Mouse (Mus musculus) spleen, adult 10 weeks (tissue): ENCODE results near the gene Gm17174. TPM values are rescaled to one million over a fixed set of nuclear protein-coding genes. Genes with fewer than 3 reads are reported as not detected.

Source experiments
- polyA plus RNA-seq: library from polyadenylated mRNA; stranded (reverse); fragments of 350-450 nt; fragmentation: Illumina TruSeq; extraction: RNeasy Lipid Tissue Mini Kit (QIAGEN cat#74804); gene quantifications from one replicate; pipeline ENCODE4 v1.2.3, GENCODE M21; 2015; ENCODE audit warnings: low replicate concordance; ENCODE audit not compliant: insufficient read depth

Gm17174 gene
- polyA plus RNA-seq: not detected

DNA sequence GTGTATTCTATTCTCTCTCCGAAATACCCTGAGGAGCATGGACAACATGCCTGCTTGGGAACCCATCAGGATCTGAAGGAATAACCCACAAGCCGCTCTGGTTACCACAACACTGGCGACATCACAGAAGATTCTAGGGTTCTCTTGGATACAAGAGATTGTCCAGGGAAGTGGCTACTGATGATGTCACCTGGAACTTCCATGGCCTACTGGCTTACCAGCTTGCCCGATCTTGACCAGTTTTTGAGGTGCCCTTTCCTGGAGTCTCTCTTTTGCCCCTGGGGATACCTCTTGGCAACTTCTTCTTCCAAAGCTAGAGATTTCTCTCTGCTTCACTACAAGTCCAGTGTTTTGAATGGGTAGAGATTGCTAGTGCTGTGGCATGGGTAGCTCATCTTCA, at the start of gene Gm17174:
Gm17174 (minus strand) TSS at position 101 of the 400 bp plus-strand sequence.

DNA sequence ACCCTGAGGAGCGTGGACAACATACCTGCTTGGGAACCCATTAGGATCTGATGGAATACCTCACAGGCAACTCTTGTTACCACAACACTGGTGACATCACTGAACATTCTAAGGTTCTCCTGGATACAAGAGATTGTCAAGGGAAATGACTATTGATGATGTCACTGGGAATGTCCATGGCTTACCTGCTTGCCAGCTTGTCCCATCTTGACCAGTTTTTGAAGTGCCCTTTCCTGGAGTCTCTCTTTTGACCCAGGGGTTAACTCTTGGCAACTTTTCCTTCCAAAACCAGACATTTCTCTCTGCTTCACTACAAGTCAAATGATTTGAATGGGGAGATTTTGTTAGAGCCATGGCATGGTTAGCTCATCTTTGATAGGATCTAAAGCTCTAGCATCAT, 43.6 kb upstream of the Gm17174 start, which contains the start of gene Gm4181:
Gm4181 (minus strand) TSS at position 101 of the 400 bp plus-strand sequence.

DNA sequence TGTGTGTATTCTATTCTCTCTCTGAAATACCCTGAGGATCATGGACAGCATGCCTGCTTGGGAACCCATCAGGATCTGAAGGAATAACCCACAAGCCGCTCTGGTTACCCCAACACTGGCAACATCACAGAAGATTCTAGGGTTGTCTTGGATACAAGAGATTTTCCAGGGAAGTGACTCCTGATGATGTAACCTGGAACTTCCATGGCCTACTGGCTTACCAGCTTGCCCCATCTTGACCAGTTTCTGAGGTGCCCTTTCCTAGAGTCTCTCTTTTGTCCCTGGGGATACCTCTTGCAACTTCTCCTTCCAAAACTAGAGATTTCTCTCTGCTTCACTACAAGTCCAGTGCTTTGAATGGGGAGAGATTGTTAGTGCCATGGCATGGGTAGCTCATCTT, 19.3 kb upstream of the Gm17174 start, which contains the start of gene Gm17078:
Gm17078 (minus strand) TSS at position 101 of the 400 bp plus-strand sequence.

DNA sequence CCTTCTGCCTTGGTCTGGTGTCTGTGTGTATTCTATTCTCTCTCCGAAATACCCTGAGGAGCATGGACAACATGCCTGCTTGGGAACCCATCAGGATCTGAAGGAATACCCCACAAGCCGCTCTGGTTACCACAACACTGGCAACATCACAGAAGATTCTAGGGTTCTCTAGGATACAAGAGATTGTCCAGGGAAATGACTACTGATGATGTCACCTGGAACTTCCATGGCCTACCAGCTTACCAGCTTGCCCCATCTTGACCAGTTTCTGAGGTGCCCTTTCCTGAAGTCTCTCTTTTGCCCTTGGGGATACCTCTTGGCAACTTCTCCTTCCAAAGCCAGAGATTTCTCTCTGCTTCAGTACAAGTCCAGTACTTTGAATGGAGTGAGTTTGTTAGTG, 18.0 kb downstream of the Gm17174 start, which contains the start of gene Gm17175:
Gm17175 (minus strand) TSS at position 101 of the 400 bp plus-strand sequence.

DNA sequence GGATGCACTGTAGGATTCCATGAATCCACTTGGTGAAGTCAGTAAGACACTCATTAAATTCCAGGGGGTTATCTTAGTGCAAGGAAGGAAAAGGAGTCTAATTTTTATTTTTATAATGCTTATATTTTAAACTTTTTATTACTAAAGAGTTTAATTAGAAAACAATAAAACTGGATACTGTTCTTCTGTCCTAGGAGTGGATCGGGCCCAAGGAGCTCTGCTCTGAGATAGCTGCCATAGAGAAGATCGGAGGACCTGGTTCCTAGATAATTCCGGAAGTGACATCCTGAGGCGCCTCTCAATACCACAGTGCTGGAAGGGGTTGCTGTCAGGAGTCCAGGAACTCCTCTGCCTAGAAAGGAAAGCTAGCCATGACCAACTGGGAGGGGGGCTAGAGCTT, 39.4 kb downstream of the Gm17174 start, which contains the start of gene Gm5622:
Gm5622 (plus strand) TSS at position 301 of the 400 bp plus-strand sequence.

Other genes starting within 250 kb of the Gm17174 start
- gene Gm7247, start 230.4 kb downstream of the Gm17174 start, polyA plus RNA-seq: not detected
- gene Vmn2r88, start 181.3 kb downstream of the Gm17174 start, polyA plus RNA-seq: not detected
- not detected for gene Vmn2r89, start 140.3 kb downstream of the Gm17174 start, polyA plus RNA-seq
- not detected for gene Gm5622, start 39.3 kb downstream of the Gm17174 start, polyA plus RNA-seq
- gene Gm17175, start 18.1 kb downstream of the Gm17174 start, polyA plus RNA-seq: not detected
- not detected for gene Gm17078, start 19.2 kb upstream of the Gm17174 start, polyA plus RNA-seq
- gene Gm4181, start 43.5 kb upstream of the Gm17174 start, polyA plus RNA-seq: not detected
- gene Gm17079, start 103.3 kb upstream of the Gm17174 start, polyA plus RNA-seq: not detected
- gene Gm5800, start 125.0 kb upstream of the Gm17174 start, polyA plus RNA-seq: not detected
- gene Ang4, start 181.5 kb upstream of the Gm17174 start, polyA plus RNA-seq: not detected
- gene AY358078, start 207.9 kb upstream of the Gm17174 start, polyA plus RNA-seq: not detected